In the genomic region with DNA sequence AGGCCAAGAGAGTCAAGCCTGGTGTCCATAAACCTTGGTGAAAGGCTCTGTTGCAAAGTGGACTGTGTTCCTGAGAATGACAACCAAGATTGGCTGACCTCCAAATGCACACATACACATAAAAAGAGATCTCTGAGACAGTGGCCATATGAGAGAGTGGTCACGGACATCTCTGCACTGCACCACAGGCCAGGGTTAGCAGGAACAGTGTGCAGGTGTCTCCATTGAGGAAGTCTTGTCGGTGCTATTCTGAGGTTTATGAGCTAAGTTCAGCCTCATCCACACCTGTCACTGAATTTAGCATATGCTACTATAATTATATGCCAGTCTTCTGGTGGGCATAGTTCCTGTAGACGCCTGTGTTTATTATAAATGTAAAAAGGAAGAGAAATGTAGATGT, we compare ENCODE assay signal across 20 mouse cellular contexts. TPM values are rescaled to one million over a fixed set of nuclear protein-coding genes. Genes with fewer than 3 reads are reported as not detected.
DNase-seq lines count a peak whose midpoint lies in the region; ATAC-seq and TF ChIP-seq lines count a peak whose summit lies in the region.
"Had no signal": no experiment of that assay in that cellular context is flagged by ENCODE, and none has a peak within 500 bp of the region (broad histone marks: within the 10 kb centered on the region; RNA-seq: fewer than 3 reads in every experiment).

No protein-coding gene starts in this region.

- H3K4me1 ChIP-seq in forebrain, embryonic 13.5 days, result peaks cover 25% of the 10 kb centered on the region
- peaks cover 6% of the 10 kb centered on the region for H3K4me1 ChIP-seq in forebrain, embryonic 12.5 days
- peaks cover 22% of the 10 kb centered on the region for H3K4me1 ChIP-seq in liver, adult 2 months (ENCODE audit: control insufficient read depth, insufficient read depth, low read length)
- H3K4me1 ChIP-seq in lung, adult 2 months (ENCODE audit: control insufficient read depth, insufficient read depth, low read length), result peaks cover 22% of the 10 kb centered on the region

- WGBS in forebrain, embryonic 13.5 days, result 84% methylated on average over 3 of the region's 3 CpGs
- WGBS in forebrain, embryonic 12.5 days, result 97% methylated on average over 3 of the region's 3 CpGs
- WGBS in liver, adult 2 months, result 81% methylated on average over 3 of the region's 3 CpGs
- WGBS in lung, adult 2 months, result 57% methylated on average over 3 of the region's 3 CpGs

- H3K36me3 ChIP-seq in forebrain, embryonic 13.5 days (ENCODE audit: poor library complexity, severe bottlenecking), result peaks cover 48% of the 10 kb centered on the region
- H3K36me3 ChIP-seq in forebrain, embryonic 12.5 days (replicated peaks), result peaks cover 40% of the 10 kb centered on the region
- H3K36me3 ChIP-seq in liver, adult 2 months (ENCODE audit: control insufficient read depth, insufficient read depth, low read length), result no peaks in the 10 kb centered on the region
- H3K36me3 ChIP-seq: intestine, embryonic 15.5 days had no signal

- H3K79me2 ChIP-seq in liver, adult 2 months (ENCODE audit: control insufficient read depth, insufficient read depth, low read length), result peaks cover 49% of the 10 kb centered on the region

- TF ChIP-seq CTCF in liver, adult 2 months (IDR thresholded peaks at IDR 0.05; ENCODE audit: low read depth, low read length), result no peak
- no peak for TF ChIP-seq CTCF in lung, adult 2 months (IDR thresholded peaks at IDR 0.05; ENCODE audit: insufficient read depth, low read length)

- ATAC-seq in forebrain, embryonic 13.5 days, result peak; percentile 25; the same call in 1 of the 2 replicates
- no peak for ATAC-seq in forebrain, embryonic 12.5 days (ENCODE audit: low FRiP score)
- no peak for ATAC-seq in granulocyte monocyte progenitor cell, adult 5-6 weeks (replicated peaks; ENCODE audit: poor library complexity, severe bottlenecking)
- ATAC-seq: intestine, embryonic 15.5 days had no signal

- no peaks in the 10 kb centered on the region for H3K27me3 ChIP-seq in forebrain, embryonic 13.5 days
- H3K27me3 ChIP-seq in forebrain, embryonic 12.5 days, result no peaks in the 10 kb centered on the region
- H3K27me3 ChIP-seq in liver, adult 2 months (ENCODE audit: control insufficient read depth, insufficient read depth, low read length), result no peaks in the 10 kb centered on the region
- H3K27me3 ChIP-seq: embryonic facial prominence, embryonic 12.5 days; hindbrain, embryonic 15.5 days; intestine, embryonic 15.5 days; limb, embryonic 15.5 days had no signal

- no peak overlapping the region for H3K27ac ChIP-seq in forebrain, embryonic 13.5 days
- no peak overlapping the region for H3K27ac ChIP-seq in forebrain, embryonic 12.5 days
- no peak overlapping the region for H3K27ac ChIP-seq in liver, adult 2 months (replicated peaks; ENCODE audit: insufficient read depth, low read depth, low read length)
- H3K27ac ChIP-seq: embryonic facial prominence, embryonic 12.5 days; heart, embryonic 10.5 days; hindbrain, embryonic 15.5 days; intestine, embryonic 15.5 days; limb, embryonic 15.5 days had no signal

- no peak for TF ChIP-seq POLR2A in liver, adult 2 months (IDR thresholded peaks at IDR 0.05; ENCODE audit: extremely low read depth, insufficient read depth, low read length)
- no peak for TF ChIP-seq POLR2A in lung, adult 2 months (IDR thresholded peaks at IDR 0.05; ENCODE audit: borderline replicate concordance, extremely low read depth, low read depth, low read length)

- peak; percentile 49 for DNase-seq in liver, adult 2 months (ENCODE audit: extremely low read depth, low read depth, low spot score)
- DNase-seq in liver, result no peak
- DNase-seq in cerebellum, postnatal 36 days, result peak; percentile 43 to 50
- DNase-seq in lung, adult 2 months, result no peak
- DNase-seq in spleen, postnatal 4 days (ENCODE audit: low spot score in 2 of 2), result no peak
- DNase-seq: gastrocnemius, postnatal 36 days; heart, postnatal 4 days; kidney, postnatal 36 days; lung, adult 18-20 months; lung, postnatal 36 days; thymus, postnatal 36 days had no signal

- no peaks in the 10 kb centered on the region for H3K9me3 ChIP-seq in forebrain, embryonic 13.5 days (replicated peaks)
- H3K9me3 ChIP-seq in forebrain, embryonic 12.5 days, result no peaks in the 10 kb centered on the region
- H3K9me3 ChIP-seq: embryonic facial prominence, embryonic 12.5 days; heart, embryonic 10.5 days; hindbrain, embryonic 15.5 days; intestine, embryonic 15.5 days; limb, embryonic 15.5 days had no signal

- no peak overlapping the region for H3K4me2 ChIP-seq in forebrain, embryonic 13.5 days
- no peak overlapping the region for H3K4me2 ChIP-seq in forebrain, embryonic 12.5 days
- H3K4me2 ChIP-seq: embryonic facial prominence, embryonic 12.5 days; hindbrain, embryonic 15.5 days; intestine, embryonic 15.5 days; limb, embryonic 15.5 days had no signal

- H3K9ac ChIP-seq in forebrain, embryonic 13.5 days, result no peak overlapping the region
- H3K9ac ChIP-seq in forebrain, embryonic 12.5 days, result no peak overlapping the region
- no peak overlapping the region for H3K9ac ChIP-seq in liver, adult 2 months (ENCODE audit: low read depth, low read length)
- H3K9ac ChIP-seq: embryonic facial prominence, embryonic 12.5 days; hindbrain, embryonic 15.5 days; intestine, embryonic 15.5 days; limb, embryonic 15.5 days had no signal

- H3K4me3 ChIP-seq in forebrain, embryonic 13.5 days, result no peak overlapping the region
- H3K4me3 ChIP-seq in forebrain, embryonic 12.5 days (replicated peaks), result no peak overlapping the region
- no peak overlapping the region for H3K4me3 ChIP-seq in liver, adult 2 months (ENCODE audit: insufficient read depth, low read depth, low read length)
- no peak overlapping the region for H3K4me3 ChIP-seq in lung, adult 2 months (replicated peaks; ENCODE audit: extremely low read depth, low read depth, low read length)
- H3K4me3 ChIP-seq: embryonic facial prominence, embryonic 12.5 days; erythroblast, embryonic 14.5 days; heart, embryonic 10.5 days; hindbrain, embryonic 15.5 days; intestine, embryonic 15.5 days; limb, embryonic 15.5 days had no signal

RNA-seq across cellular contexts. Expression of a gene that starts 33.6 kb away (rescaled TPM):
- polyA plus RNA-seq in forebrain, embryonic 13.5 days (2015; fragmentation: Nextera tagmentation; extraction: Ambion mirVana), result 49.5 and 50.9 TPM in 2 replicates
- polyA plus RNA-seq in forebrain, embryonic 12.5 days (2016; fragmentation: Nextera tagmentation; extraction: Ambion mirVana), result 63.7 and 63.8 TPM in 2 replicates
- 10.8 and 12.0 TPM in 2 replicates for total RNA-seq in liver, adult 2 months (2014; rRNA removed)
- polyA plus RNA-seq in liver, adult 2 months (2012; rRNA removed), result 17.5 and 25.5 TPM in 2 replicates
- 35.0 and 46.0 TPM in 2 replicates for polyA plus RNA-seq in lung, adult 2 months (2012; rRNA removed)
- total RNA-seq in granulocyte monocyte progenitor cell, adult 5-6 weeks (2014; fragmentation: Nextera tagmentation), result 13.7 and 18.2 TPM in 2 replicates
- total RNA-seq in granulocyte monocyte progenitor cell, adult 5-6 weeks (2017), result 16.4 and 17.3 TPM in 2 replicates

Comparison
In these comparisons a context has a peak if more than half of its experiments do, and no peak if none do; other contexts are left out.
1. DNase-seq: peak in liver, adult 2 months (single experiment) and cerebellum, postnatal 36 days (2 of 2); none in liver (single experiment), lung, adult 2 months (single experiment) and spleen, postnatal 4 days (0 of 2).